ENCODE assay signal across 23 mouse cellular contexts in the genomic region with DNA sequence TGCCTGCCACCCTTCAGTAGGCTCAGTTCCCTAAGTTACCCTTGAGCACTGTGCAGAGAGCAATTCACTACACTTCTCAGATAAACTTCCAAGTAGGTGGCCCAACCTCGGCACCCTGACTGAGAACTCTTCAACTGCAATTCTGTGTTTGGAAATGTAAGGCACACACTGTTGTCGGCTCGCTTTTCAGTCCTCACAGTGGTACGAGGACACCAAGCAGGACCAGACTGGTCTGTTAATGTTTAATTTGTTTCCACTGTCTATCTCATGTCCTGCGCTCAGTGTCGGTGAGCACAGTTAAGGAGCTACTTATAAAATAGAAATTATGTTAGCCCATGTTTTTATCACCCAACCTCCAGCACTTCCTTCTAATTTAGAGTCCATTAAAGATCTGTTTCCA. TPM values are rescaled to one million over a fixed set of nuclear protein-coding genes. Genes with fewer than 3 reads are reported as not detected.
DNase-seq lines count a peak whose midpoint lies in the region; ATAC-seq and TF ChIP-seq lines count a peak whose summit lies in the region.
"Had no signal": no experiment of that assay in that cellular context is flagged by ENCODE, and none has a peak within 500 bp of the region (broad histone marks: within the 10 kb centered on the region; RNA-seq: fewer than 3 reads in every experiment).

No protein-coding gene starts in this region.

- peaks cover 30% of the 10 kb centered on the region for H3K4me1 ChIP-seq in liver, adult 2 months (ENCODE audit: control insufficient read depth, insufficient read depth, low read length)
- peaks cover 20% of the 10 kb centered on the region for H3K4me1 ChIP-seq in intestine, postnatal 0 days (replicated peaks; ENCODE audit: control insufficient read depth, insufficient read depth, low read length)
- H3K4me1 ChIP-seq in liver, embryonic 14.5 days (replicated peaks; ENCODE audit: control insufficient read depth in 2 of 2, insufficient read depth in 2 of 2, low read length in 1 of 2) = peaks cover 0 to 22% of the 10 kb centered on the region in 2 experiments; a peak in 2 of 4 replicates

- TF ChIP-seq POLR2A in liver, adult 2 months (IDR thresholded peaks at IDR 0.05; ENCODE audit: extremely low read depth, insufficient read depth, low read length) = no peak

- peaks cover 37% of the 10 kb centered on the region for H3K79me2 ChIP-seq in liver, adult 2 months (ENCODE audit: control insufficient read depth, insufficient read depth, low read length)

- no peaks in the 10 kb centered on the region for H3K36me3 ChIP-seq in liver, adult 2 months (ENCODE audit: control insufficient read depth, insufficient read depth, low read length)
- no peaks in the 10 kb centered on the region; the same call in 1 of the 2 replicates for H3K36me3 ChIP-seq in intestine, postnatal 0 days (ENCODE audit: control insufficient read depth, insufficient read depth)
- H3K36me3 ChIP-seq in liver, embryonic 14.5 days (replicated peaks; ENCODE audit: control insufficient read depth, insufficient read depth, low read depth) = no peaks in the 10 kb centered on the region
- H3K36me3 ChIP-seq: embryonic facial prominence, embryonic 13.5 days; forebrain, embryonic 12.5 days; heart, embryonic 15.5 days; hindbrain, embryonic 10.5 days had no signal

- no peaks in the 10 kb centered on the region for H3K9me3 ChIP-seq in intestine, postnatal 0 days (ENCODE audit: control insufficient read depth)
- no peaks in the 10 kb centered on the region for H3K9me3 ChIP-seq in liver, embryonic 14.5 days (ENCODE audit: control insufficient read depth, low read length)
- H3K9me3 ChIP-seq: embryonic facial prominence, embryonic 13.5 days; forebrain, embryonic 12.5 days; heart, embryonic 15.5 days; hindbrain, embryonic 10.5 days had no signal

- peak overlapping the region; percentile 77 for H3K27ac ChIP-seq in liver, adult 2 months (replicated peaks; ENCODE audit: insufficient read depth, low read depth, low read length)
- H3K27ac ChIP-seq in intestine, postnatal 0 days (ENCODE audit: low read depth, low read length) = no peak overlapping the region
- H3K27ac ChIP-seq in liver, embryonic 14.5 days = no peak overlapping the region
- H3K27ac ChIP-seq: embryonic facial prominence, embryonic 13.5 days; forebrain, embryonic 12.5 days; heart, adult 2 months; hindbrain, embryonic 10.5 days had no signal

- peak overlapping the region; percentile 70 for H3K4me2 ChIP-seq in intestine, postnatal 0 days (replicated peaks; ENCODE audit: low read depth)
- H3K4me2 ChIP-seq in liver, embryonic 14.5 days (ENCODE audit: low read depth) = peak overlapping the region; percentile 26; the same call in 1 of the 2 replicates
- H3K4me2 ChIP-seq: forebrain, embryonic 12.5 days; heart, embryonic 11.5 days had no signal

- no peaks in the 10 kb centered on the region for H3K27me3 ChIP-seq in liver, adult 2 months (ENCODE audit: control insufficient read depth, insufficient read depth, low read length)
- H3K27me3 ChIP-seq in intestine, postnatal 0 days (replicated peaks; ENCODE audit: control insufficient read depth, insufficient read depth, low read length) = no peaks in the 10 kb centered on the region
- H3K27me3 ChIP-seq in liver, embryonic 14.5 days (ENCODE audit: control insufficient read depth, insufficient read depth, low read length) = peaks cover 29% of the 10 kb centered on the region
- H3K27me3 ChIP-seq: embryonic facial prominence, embryonic 13.5 days; forebrain, embryonic 12.5 days; heart, embryonic 15.5 days had no signal

- WGBS in liver, adult 2 months = 16% methylated on average over 6 of the region's 6 CpGs
- WGBS in intestine, postnatal 0 days = 27% methylated on average over 6 of the region's 6 CpGs
- 61% methylated on average over 6 of the region's 6 CpGs for WGBS in liver, embryonic 14.5 days (ENCODE audit: insufficient replicate concordance)

- TF ChIP-seq EP300 in liver, embryonic 14.5 days (IDR thresholded peaks at IDR 0.05; ENCODE audit: low read depth) = no peak

- no peak overlapping the region for H3K4me3 ChIP-seq in liver, adult 2 months (ENCODE audit: insufficient read depth, low read depth, low read length)
- H3K4me3 ChIP-seq in intestine, postnatal 0 days (ENCODE audit: low read depth, low read length) = no peak overlapping the region
- no peak overlapping the region for H3K4me3 ChIP-seq in liver, embryonic 14.5 days (ENCODE audit: insufficient read depth in 1 of 2, low read depth in 2 of 2, low read length in 2 of 2)
- H3K4me3 ChIP-seq: embryonic facial prominence, embryonic 13.5 days; forebrain, embryonic 12.5 days; heart, adult 2 months; heart, embryonic 15.5 days; hindbrain, embryonic 10.5 days had no signal

- TF ChIP-seq CTCF in liver, adult 2 months (IDR thresholded peaks at IDR 0.05; ENCODE audit: low read depth, low read length) = no peak
- no peak for TF ChIP-seq CTCF in intestine, postnatal 0 days (IDR thresholded peaks at IDR 0.05; ENCODE audit: low read depth)
- TF ChIP-seq CTCF in liver, embryonic 14.5 days (IDR thresholded peaks at IDR 0.05; ENCODE audit: low read depth) = no peak

- no peak overlapping the region for H3K9ac ChIP-seq in liver, adult 2 months (ENCODE audit: low read depth, low read length)
- H3K9ac ChIP-seq in intestine, postnatal 0 days (ENCODE audit: low read depth, low read length) = no peak overlapping the region
- H3K9ac ChIP-seq in liver, embryonic 14.5 days (replicated peaks) = no peak overlapping the region
- H3K9ac ChIP-seq: embryonic facial prominence, embryonic 13.5 days; forebrain, embryonic 12.5 days; heart, embryonic 15.5 days had no signal

- no peak for ATAC-seq in intestine, postnatal 0 days
- no peak for ATAC-seq in liver, embryonic 14.5 days (ENCODE audit: insufficient read depth)
- ATAC-seq: forebrain, embryonic 16.5 days had no signal

- DNase-seq in liver, adult 2 months (ENCODE audit: extremely low read depth, low read depth, low spot score) = peak; percentile 92
- DNase-seq in liver = no peak
- DNase-seq in liver, embryonic 14.5 days (ENCODE audit: low read depth in 3 of 3, low spot score in 3 of 3) = no peak
- DNase-seq in yolk sac, embryonic 10.5 days (ENCODE audit: low spot score) = peak; percentile 54
- no peak for DNase-seq in frontal cortex, adult 2 months (ENCODE audit: extremely low spot score in 1 of 2, low spot score in 1 of 2)
- DNase-seq in spleen, adult 18-20 months = no peak
- DNase-seq: adrenal gland, adult 2 months; adrenal gland, postnatal 25 days; cerebellum, adult 18-20 months; cerebellum, adult 9-11 months; cerebellum, postnatal 36 days; gastrocnemius, postnatal 14 days; heart, adult 2 months; heart, postnatal 14 days had no signal

RNA-seq across cellular contexts. Expression of a gene that starts 4.1 kb away (rescaled TPM):
- 19.5 and 28.7 TPM in 2 replicates for total RNA-seq in liver, adult 2 months (2014; rRNA removed)
- 96.3 and 122 TPM in 2 replicates for polyA plus RNA-seq in liver, adult 2 months (2012; rRNA removed)
- 26.4 and 27.2 TPM in 2 replicates for polyA plus RNA-seq in intestine, postnatal 0 days (2015; fragmentation: Nextera tagmentation; extraction: Ambion mirVana)
- polyA plus RNA-seq in liver, embryonic 14.5 days (2012; rRNA removed) = 22.5 and 23.2 TPM in 2 replicates
- 5.3 and 6.6 TPM in 2 replicates for polyA plus RNA-seq in liver, embryonic 14.5 days (2014; fragmentation: Nextera tagmentation; extraction: Ambion mirVana)
- 175 and 184 TPM in 2 replicates for polyA plus RNA-seq in frontal cortex, adult 2 months (2012; rRNA removed)

RNA-seq across cellular contexts. Expression of a gene that starts 33.2 kb away (rescaled TPM):
- total RNA-seq in liver, adult 2 months (2014; rRNA removed) = not detected in 2 replicates
- not detected in 2 replicates for polyA plus RNA-seq in liver, adult 2 months (2012; rRNA removed)
- polyA plus RNA-seq in intestine, postnatal 0 days (2015; fragmentation: Nextera tagmentation; extraction: Ambion mirVana) = 2.2 and 2.8 TPM in 2 replicates
- polyA plus RNA-seq in liver, embryonic 14.5 days (2012; rRNA removed) = not detected in 2 replicates
- 0.15 and 0.21 TPM in 2 replicates for polyA plus RNA-seq in liver, embryonic 14.5 days (2014; fragmentation: Nextera tagmentation; extraction: Ambion mirVana)
- polyA plus RNA-seq in frontal cortex, adult 2 months (2012; rRNA removed) = 23.2 and 24.5 TPM in 2 replicates
- total RNA-seq: gastrocnemius, adult 18-20 months; gastrocnemius, postnatal 14 days; heart, adult 2 months; heart, postnatal 14 days had no signal
- polyA plus RNA-seq: gonadal fat pad, adult 2 months; heart, adult 2 months had no signal

RNA-seq across cellular contexts. Expression of a gene that starts 43.4 kb away (rescaled TPM):
- 1.0 and 1.2 TPM in 2 replicates for total RNA-seq in liver, adult 2 months (2014; rRNA removed)
- 3.0 and 3.4 TPM in 2 replicates for polyA plus RNA-seq in liver, adult 2 months (2012; rRNA removed)
- 163 and 172 TPM in 2 replicates for polyA plus RNA-seq in intestine, postnatal 0 days (2015; fragmentation: Nextera tagmentation; extraction: Ambion mirVana)
- polyA plus RNA-seq in liver, embryonic 14.5 days (2012; rRNA removed) = 18.1 and 20.1 TPM in 2 replicates
- polyA plus RNA-seq in liver, embryonic 14.5 days (2014; fragmentation: Nextera tagmentation; extraction: Ambion mirVana) = 15.8 and 19.3 TPM in 2 replicates
- 3.8 and 4.8 TPM in 2 replicates for polyA plus RNA-seq in frontal cortex, adult 2 months (2012; rRNA removed)

Comparison
In these comparisons a context has a peak if more than half of its experiments do, and no peak if none do; other contexts are left out.
1. DNase-seq: peak in liver, adult 2 months (single experiment) and yolk sac, embryonic 10.5 days (single experiment); none in liver (single experiment), liver, embryonic 14.5 days (0 of 3), frontal cortex, adult 2 months (0 of 2) and spleen, adult 18-20 months (0 of 2).